Mouse (Mus musculus) forebrain, postnatal 0 days (tissue): Measurements from ENCODE around the gene Arvcf. TPM values are rescaled to one million over a fixed set of nuclear protein-coding genes. Genes with fewer than 3 reads are reported as not detected.

ENCODE experiments used
- ATAC-seq: fragments of 200-750 bp; cut with Nextera tagmentation; 2 replicates; pipeline ENCODE4 v1.8.0; 2017; ENCODE audit warnings: mild to moderate bottlenecking, moderate library complexity
- DNase-seq: peaks from one replicate; pipeline ENCODE4 v3.0.0-alpha.2; 2015
- H3K27ac ChIP-seq: fragments of 300-500 bp; sonication (generic); 2 replicates; pipeline ENCODE4 v1.5.1; 2014; ENCODE audit warnings: low read depth, mild to moderate bottlenecking, antibody characterized with exemption, low read length, moderate library complexity, mixed read lengths
- H3K27me3 ChIP-seq: fragments of 300-500 bp; sonication (generic); 2 replicates; pipeline ENCODE4 v1.6.1; 2014; ENCODE audit warnings: mild to moderate bottlenecking, low read length, mixed read lengths; ENCODE audit not compliant: insufficient read depth
- H3K36me3 ChIP-seq: fragments of 300-500 bp; sonication (generic); 2 replicates; pipeline ENCODE4 v1.6.1; 2014; ENCODE audit warnings: mild to moderate bottlenecking, moderate library complexity; ENCODE audit not compliant: insufficient read depth
- H3K4me1 ChIP-seq: fragments of 300-500 bp; sonication (generic); 2 replicates; pipeline ENCODE4 v1.6.1; 2014; ENCODE audit warnings: antibody characterized with exemption; ENCODE audit not compliant: insufficient read depth
- H3K4me2 ChIP-seq: fragments of 300-500 bp; sonication (generic); 2 replicates; pipeline ENCODE4 v1.6.1; 2014; ENCODE audit warnings: low read depth, mild to moderate bottlenecking, moderate library complexity
- H3K4me3 ChIP-seq: fragments of 300-500 bp; sonication (generic); 2 replicates; pipeline ENCODE4 v1.5.1; 2014; ENCODE audit warnings: low read depth, low read length, mixed read lengths
- H3K9ac ChIP-seq: fragments of 300-500 bp; sonication (generic); 2 replicates; pipeline ENCODE4 v1.6.1; 2014; ENCODE audit warnings: mild to moderate bottlenecking
- H3K9me3 ChIP-seq: fragments of 300-500 bp; sonication (generic); 2 replicates; pipeline ENCODE4 v1.6.1; 2016; ENCODE audit warnings: low read length
- CTCF ChIP-seq: sonication (generic); IDR thresholded peaks from 2 replicates; pipeline ENCODE4 v1.5.1; 2016; ENCODE audit warnings: antibody characterized with exemption, control low read depth, low read depth
- WGBS: fragments of 180-500 bp; shearing (Covaris S2); extraction: QIAGEN DNeasy Blood & Tissue Kit; methylation state at CpG from one replicate; pipeline ENCODE4 v1.1.7; 2014; 5-methylcytosine and 5-hydroxymethylcytosine counted together
- polyA plus RNA-seq: library from polyadenylated mRNA; unstranded; fragments of >200 nt; fragmentation: Nextera tagmentation; extraction: Ambion mirVana; gene quantifications from 2 replicates; pipeline ENCODE4 v1.2.1, GENCODE M21; 2015
- total RNA-seq: library from RNA; depleted of rRNA; stranded (reverse); fragments of >200 nt; gene quantifications from 2 replicates; pipeline ENCODE4 v1.2.3, GENCODE M21; 2014

Arvcf gene
- total and polyA plus RNA-seq, 2 experiments from 2014 or later = 42.8 to 120 TPM

- ATAC-seq (peak; percentile 76), DNase-seq (peak; percentile 62)
- H3K4me3 ChIP-seq = no peak overlapping the region
- TF ChIP-seq CTCF = peak; percentile 88
- H3K9ac ChIP-seq = no peak overlapping the region
- no peaks in the 10 kb centered on the region for H3K9me3 ChIP-seq
- no peaks in the 10 kb centered on the region for H3K4me1 ChIP-seq
- H3K36me3 ChIP-seq = peaks cover 79% of the 10 kb centered on the region
- no peak overlapping the region for H3K4me2 ChIP-seq
- no peaks in the 10 kb centered on the region for H3K27me3 ChIP-seq
- WGBS = 7% methylated on average over 2 of the region's 2 CpGs
- H3K27ac ChIP-seq = peak overlapping the region; percentile 45; the same call in 1 of the 2 replicates
Observed at GRCm38 (mm10) chr16:18406293-18406692, 58.3 kb downstream of the Arvcf start.

GRCm38 (mm10) chr16:18407912-18408311, 59.9 kb downstream of the Arvcf start:
- TF ChIP-seq CTCF = no peak
- no peak overlapping the region for H3K4me3 ChIP-seq
- no peaks in the 10 kb centered on the region for H3K9me3 ChIP-seq
- H3K4me1 ChIP-seq = no peaks in the 10 kb centered on the region
- H3K4me2 ChIP-seq = no peak overlapping the region
- 0 out of 2 replicates have a peak, but pooled peaks have one; percentile 4 for ATAC-seq
- H3K9ac ChIP-seq = no peak overlapping the region; the same call in 1 of the 2 replicates
- no peaks in the 10 kb centered on the region for H3K27me3 ChIP-seq
- no peak overlapping the region for H3K27ac ChIP-seq
- H3K36me3 ChIP-seq = peaks cover 73% of the 10 kb centered on the region
- DNase-seq = no peak
- WGBS = 54% methylated on average over 7 of the region's 7 CpGs

GRCm38 (mm10) chr16:18409776-18410175, 61.8 kb downstream of the Arvcf start:
- no peak for ATAC-seq

GRCm38 (mm10) chr16:18410418-18410817, 62.4 kb downstream of the Arvcf start:
- DNase-seq = no peak
- no peaks in the 10 kb centered on the region for H3K4me1 ChIP-seq
- H3K9me3 ChIP-seq = no peaks in the 10 kb centered on the region
- no peak overlapping the region for H3K4me3 ChIP-seq
- ATAC-seq = no peak
- peaks cover 52% of the 10 kb centered on the region for H3K36me3 ChIP-seq
- 89% methylated on average over 5 of the region's 5 CpGs for WGBS
- no peak overlapping the region for H3K27ac ChIP-seq
- H3K27me3 ChIP-seq = no peaks in the 10 kb centered on the region
- no peak overlapping the region for H3K9ac ChIP-seq
- no peak for TF ChIP-seq CTCF
- no peak overlapping the region for H3K4me2 ChIP-seq

More at GRCm38 (mm10) chr16:18409776-18410175, 61.8 kb downstream of the Arvcf start:
- no peak for DNase-seq
- WGBS = 73% methylated on average over 4 of the region's 4 CpGs
- peaks cover 57% of the 10 kb centered on the region for H3K36me3 ChIP-seq
- H3K27me3 ChIP-seq = no peaks in the 10 kb centered on the region
- no peaks in the 10 kb centered on the region for H3K4me1 ChIP-seq
- no peak for TF ChIP-seq CTCF
- H3K4me3 ChIP-seq = no peak overlapping the region
- H3K9ac ChIP-seq = no peak overlapping the region
- H3K27ac ChIP-seq = no peak overlapping the region
- no peak overlapping the region for H3K4me2 ChIP-seq
- no peaks in the 10 kb centered on the region for H3K9me3 ChIP-seq

- no peaks in the 10 kb centered on the region for H3K27me3 ChIP-seq
- ATAC-seq (no peak), DNase-seq (no peak)
- H3K4me2 ChIP-seq = no peak overlapping the region
- 55% methylated on average over 13 of the region's 13 CpGs for WGBS
- TF ChIP-seq CTCF = no peak
- H3K4me1 ChIP-seq = no peaks in the 10 kb centered on the region
- H3K36me3 ChIP-seq = peaks cover 48% of the 10 kb centered on the region
- H3K27ac ChIP-seq = no peak overlapping the region
- no peak overlapping the region for H3K9ac ChIP-seq
- H3K4me3 ChIP-seq = no peak overlapping the region
- no peaks in the 10 kb centered on the region for H3K9me3 ChIP-seq
Observed at GRCm38 (mm10) chr16:18411026-18411649, 63.2 kb downstream of the Arvcf start.

- no peak overlapping the region for H3K27ac ChIP-seq
- no peak overlapping the region for H3K9ac ChIP-seq
- H3K36me3 ChIP-seq = peaks cover 48% of the 10 kb centered on the region
- H3K9me3 ChIP-seq = no peaks in the 10 kb centered on the region
- no peak overlapping the region for H3K4me2 ChIP-seq
- TF ChIP-seq CTCF = no peak
- WGBS = 83% methylated on average over 12 of the region's 12 CpGs
- ATAC-seq (no peak), DNase-seq (no peak)
- H3K4me1 ChIP-seq = no peaks in the 10 kb centered on the region
- H3K27me3 ChIP-seq = no peaks in the 10 kb centered on the region
- no peak overlapping the region for H3K4me3 ChIP-seq
Observed at GRCm38 (mm10) chr16:18411802-18412476, 64.0 kb downstream of the Arvcf start.

- H3K36me3 ChIP-seq = peaks cover 42% of the 10 kb centered on the region
- ATAC-seq (no peak), DNase-seq (no peak)
- H3K27me3 ChIP-seq = no peaks in the 10 kb centered on the region
- H3K9me3 ChIP-seq = no peaks in the 10 kb centered on the region
- no peak overlapping the region for H3K4me2 ChIP-seq
- WGBS = 88% methylated on average over 7 of the region's 7 CpGs
- H3K4me3 ChIP-seq = no peak overlapping the region
- no peak for TF ChIP-seq CTCF
- H3K27ac ChIP-seq = no peak overlapping the region
- no peak overlapping the region for H3K9ac ChIP-seq
- no peaks in the 10 kb centered on the region for H3K4me1 ChIP-seq
Observed at GRCm38 (mm10) chr16:18413032-18413816, 65.2 kb downstream of the Arvcf start.
